Mouse (Mus musculus) gastrocnemius, postnatal 4 days (tissue): ENCODE data around the gene Fancc. TPM values are rescaled to one million over a fixed set of nuclear protein-coding genes. Genes with fewer than 3 reads are reported as not detected.
"Not testable (repeated sequence)": the region's sequence is repeated elsewhere in the genome, so short reads cannot be mapped to it uniquely, and the experiment has no call there.

Experiments
- DNase-seq, 2 experiments: peaks; one replicate each; pipeline ENCODE4 v3.0.0; 2021 to 2022; ENCODE audit warnings: low spot score in 2 of 2, mixed read lengths in 2 of 2
- total RNA-seq, 2 experiments: library from RNA; stranded (reverse); gene quantifications; 2 replicates each; pipeline ENCODE4 v1.2.3; 2021

Fancc gene
- total RNA-seq, 2 experiments from 2014 or later, result 8.0 to 9.0 TPM

GRCm38 (mm10) chr13:63428211-63428610 is 68.9 kb downstream of the Fancc start:
- not testable (repeated sequence) for DNase-seq

GRCm38 (mm10) chr13:63423060-63423459 is 74.0 kb downstream of the Fancc start:
- DNase-seq, result no peak

- DNase-seq, result no peak
These were observed 75.9 kb downstream of the Fancc start for GRCm38 (mm10) chr13:63421225-63421624.

GRCm38 (mm10) chr13:63418148-63418547 is 78.9 kb downstream of the Fancc start:
- no peak for DNase-seq

GRCm38 (mm10) chr13:63416824-63417223 is 80.3 kb downstream of the Fancc start:
- no peak for DNase-seq

GRCm38 (mm10) chr13:63412662-63413061 is 84.4 kb downstream of the Fancc start:
- no peak for DNase-seq

- DNase-seq, result no peak
These were observed 85.6 kb downstream of the Fancc start for GRCm38 (mm10) chr13:63411310-63412022.

- no peak for DNase-seq
These were observed 86.3 kb downstream of the Fancc start for GRCm38 (mm10) chr13:63410578-63411298.

- no peak for DNase-seq
These were observed 91.9 kb downstream of the Fancc start for GRCm38 (mm10) chr13:63405151-63405550.

GRCm38 (mm10) chr13:63404657-63405056 is 92.4 kb downstream of the Fancc start:
- no peak for DNase-seq

- no peak for DNase-seq
These were observed 94.3 kb downstream of the Fancc start for GRCm38 (mm10) chr13:63402823-63403222.

GRCm38 (mm10) chr13:63400069-63400468 is 97.0 kb downstream of the Fancc start:
- no peak for DNase-seq

- no peak for DNase-seq
These were observed 99.7 kb downstream of the Fancc start for GRCm38 (mm10) chr13:63397420-63397819.

- no peak for DNase-seq
These were observed 102.6 kb downstream of the Fancc start for GRCm38 (mm10) chr13:63394304-63395063.

- no peak for DNase-seq
These were observed 111.8 kb downstream of the Fancc start for GRCm38 (mm10) chr13:63385234-63385633.

GRCm38 (mm10) chr13:63384775-63385174 is 112.3 kb downstream of the Fancc start:
- DNase-seq, result no peak

GRCm38 (mm10) chr13:63382206-63382605 is 114.9 kb downstream of the Fancc start:
- no peak for DNase-seq

- no peak for DNase-seq
These were observed 123.5 kb downstream of the Fancc start for GRCm38 (mm10) chr13:63373460-63374166.

GRCm38 (mm10) chr13:63361755-63362154 is 135.3 kb downstream of the Fancc start:
- DNase-seq, result no peak

GRCm38 (mm10) chr13:63360111-63360885 is 136.8 kb downstream of the Fancc start:
- no peak for DNase-seq
